Mouse (Mus musculus) urinary bladder, postnatal 0 days (tissue): ENCODE measurements around the gene Dmwd. TPM values are rescaled to one million over a fixed set of nuclear protein-coding genes. Genes with fewer than 3 reads are reported as not detected.

Source experiments
- microRNA-seq: library from miRNA; unstranded; fragments of <30 nt; microRNA quantifications from one replicate; pipeline ENCODE4, GENCODE M21; 2016
- polyA plus RNA-seq: library from polyadenylated mRNA; unstranded; fragments of >200 nt; fragmentation: Nextera tagmentation; extraction: Ambion mirVana; gene quantifications from 2 replicates; pipeline ENCODE4 v1.2.1, GENCODE M21; 2015

Dmwd gene
- polyA plus RNA-seq = 7.3 and 9.4 TPM in 2 replicates

GRCm38 (mm10) chr7:19075723-19076585, at the start of gene Dmwd:
Dmwd (plus strand) TSS chr7:19076227.

GRCm38 (mm10) chr7:19054047-19054776, 21.8 kb upstream of the Dmwd start, which contains the start of gene Rsph6a:
Rsph6a (plus strand) TSS chr7:19054690.

GRCm38 (mm10) chr7:19083701-19084100, 7.7 kb downstream of the Dmwd start, which contains the start of gene Dmpk:
Dmpk (plus strand) TSS chr7:19083849.

GRCm38 (mm10) chr7:19094471-19094825, 18.4 kb downstream of the Dmwd start, which contains the start of gene Six5:
Six5 (plus strand) TSS chr7:19094594.

GRCm38 (mm10) chr7:19118028-19118771, 42.2 kb downstream of the Dmwd start, which contains the start of gene Gm4969:
Gm4969 (minus strand) TSS chr7:19118368.

GRCm38 (mm10) chr7:19119631-19120429, 43.8 kb downstream of the Dmwd start, which contains the start of gene Fbxo46:
Fbxo46 (plus strand) TSS chr7:19119859.

Small RNA genes lying within 50 kb of the gene (microRNA-seq; reads per million reads assigned to microRNA genes)
- gene Mir3100 = 3.1 reads per million, percentile 2 among the genes with 10 or more reads in this experiment

Other genes starting within 250 kb of the Dmwd start
- gene Mill2, start 236.3 kb upstream of the Dmwd start, polyA plus RNA-seq = 2.6 and 3.1 TPM in 2 replicates
- gene Pglyrp1, start 204.9 kb upstream of the Dmwd start, polyA plus RNA-seq = 2.7 and 5.1 TPM in 2 replicates
- 11.8 and 12.3 TPM in 2 replicates for gene Ccdc61, start 165.8 kb upstream of the Dmwd start, polyA plus RNA-seq
- 0.19 and 0.20 TPM in 2 replicates for gene Nova2, start 150.3 kb upstream of the Dmwd start, polyA plus RNA-seq
- gene Nanos2, start 88.8 kb upstream of the Dmwd start, polyA plus RNA-seq = not detected in 2 replicates
- gene Mypop, start 85.0 kb upstream of the Dmwd start, polyA plus RNA-seq = 2.3 and 2.4 TPM in 2 replicates
- gene Irf2bp1, start 72.2 kb upstream of the Dmwd start, polyA plus RNA-seq = 7.5 and 8.1 TPM in 2 replicates
- not detected in 2 replicates for gene Foxa3, start 52.7 kb upstream of the Dmwd start, polyA plus RNA-seq
- 10.3 and 10.6 TPM in 2 replicates for gene Sympk, start 51.9 kb upstream of the Dmwd start, polyA plus RNA-seq
- not detected in 2 replicates for gene Rsph6a, start 21.5 kb upstream of the Dmwd start, polyA plus RNA-seq
- 567 and 705 TPM in 2 replicates for gene Dmpk, start 7.6 kb downstream of the Dmwd start, polyA plus RNA-seq
- gene Six5, start 18.4 kb downstream of the Dmwd start, polyA plus RNA-seq = 28.4 and 30.6 TPM in 2 replicates
- gene Gm4969, start 42.1 kb downstream of the Dmwd start, polyA plus RNA-seq = 0.71 and 1.3 TPM in 2 replicates
- 5.8 and 6.1 TPM in 2 replicates for gene Fbxo46, start 43.6 kb downstream of the Dmwd start, polyA plus RNA-seq
- gene Qpctl, start 73.1 kb downstream of the Dmwd start, polyA plus RNA-seq = 11.9 and 12.2 TPM in 2 replicates
- gene Snrpd2, start 73.5 kb downstream of the Dmwd start, polyA plus RNA-seq = 189 and 191 TPM in 2 replicates
- 0.37 and 0.49 TPM in 2 replicates for gene Gipr, start 89.9 kb downstream of the Dmwd start, polyA plus RNA-seq
- 26.0 and 26.1 TPM in 2 replicates for gene Eml2, start 100.2 kb downstream of the Dmwd start, polyA plus RNA-seq
- 13.5 and 15.9 TPM in 2 replicates for gene Gpr4, start 136.3 kb downstream of the Dmwd start, polyA plus RNA-seq
- 24.9 and 26.7 TPM in 2 replicates for gene Opa3, start 152.1 kb downstream of the Dmwd start, polyA plus RNA-seq
- 110 and 122 TPM in 2 replicates for gene Vasp, start 195.6 kb downstream of the Dmwd start, polyA plus RNA-seq
- gene Ppm1n, start 203.8 kb downstream of the Dmwd start, polyA plus RNA-seq = 0.37 TPM in 1 of 2 replicates, not detected in the other
- gene Rtn2, start 206.4 kb downstream of the Dmwd start, polyA plus RNA-seq = 19.9 and 21.9 TPM in 2 replicates
- 0.57 and 0.75 TPM in 2 replicates for gene Fosb, start 233.8 kb downstream of the Dmwd start, polyA plus RNA-seq